Comparison of ENCODE assay signal across 12 mouse cellular contexts in the genomic region with DNA sequence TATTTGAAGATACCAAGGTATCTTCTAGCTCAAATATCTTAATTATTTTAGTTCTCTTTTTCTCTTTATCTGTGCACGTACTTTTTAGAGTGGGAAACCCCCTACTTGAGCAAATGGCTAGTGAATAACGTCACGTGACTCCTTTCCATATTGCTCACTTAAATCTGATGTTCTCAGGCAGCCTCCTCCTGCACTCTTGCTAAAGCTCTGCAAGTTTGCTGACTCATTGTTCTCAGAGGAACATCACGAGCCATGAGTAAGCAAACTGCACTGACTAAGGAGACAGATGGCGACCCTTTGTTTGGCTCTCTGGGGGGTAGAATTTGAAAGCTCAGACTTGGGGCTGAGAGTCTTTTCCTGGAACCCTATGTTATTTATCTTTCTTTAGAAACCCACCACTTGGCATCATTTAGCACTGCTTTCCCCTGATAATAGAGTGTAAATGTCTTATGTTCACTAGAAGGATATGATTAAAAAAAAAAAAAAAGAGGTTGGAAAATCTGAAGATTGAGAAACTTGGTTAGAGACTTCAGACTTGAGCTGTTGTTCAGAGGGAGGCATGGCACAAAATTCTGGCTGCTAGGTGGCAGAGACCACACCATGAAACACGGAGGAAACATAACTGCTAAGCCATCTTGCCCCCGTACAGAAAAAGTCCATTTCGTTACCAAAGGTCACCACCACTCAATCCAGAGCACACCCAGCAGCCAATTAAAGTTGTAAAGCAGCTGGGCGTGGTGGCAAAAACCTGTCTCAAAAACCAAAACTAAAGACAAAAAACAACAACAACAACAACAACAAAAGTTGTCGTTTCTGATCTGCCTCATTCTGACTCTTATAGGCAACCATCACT. TPM values are rescaled to one million over a fixed set of nuclear protein-coding genes. Genes with fewer than 3 reads are reported as not detected.
DNase-seq lines count a peak whose midpoint lies in the region; ATAC-seq and TF ChIP-seq lines count a peak whose summit lies in the region.
"Had no signal": no experiment of that assay in that cellular context is flagged by ENCODE, and none has a peak within 500 bp of the region (broad histone marks: within the 10 kb centered on the region; RNA-seq: fewer than 3 reads in every experiment).

No protein-coding gene starts in this region.

- no peaks in the 10 kb centered on the region for H3K36me3 ChIP-seq in lung, embryonic 14.5 days (ENCODE audit: insufficient read depth)
- no peaks in the 10 kb centered on the region for H3K36me3 ChIP-seq in heart, embryonic 12.5 days
- H3K36me3 ChIP-seq: forebrain, embryonic 10.5 days had no signal

- peaks cover 3% of the 10 kb centered on the region; the same call in 1 of the 2 replicates for H3K9me3 ChIP-seq in lung, embryonic 14.5 days (ENCODE audit: low read depth, low read length)
- H3K9me3 ChIP-seq in heart, embryonic 12.5 days (replicated peaks), result 0 out of 2 replicates have a peak, but pooled peaks cover 5% of the 10 kb centered on the region

- no peaks in the 10 kb centered on the region for H3K27me3 ChIP-seq in lung, embryonic 14.5 days (ENCODE audit: insufficient read depth, low read length)
- H3K27me3 ChIP-seq in heart, embryonic 12.5 days (replicated peaks), result no peaks in the 10 kb centered on the region

- DNase-seq in lung, embryonic 14.5 days, result peak; percentile 13
- DNase-seq in lung, postnatal 36 days, result no peak
- peak; percentile 57 for DNase-seq in MEL-GATA-1-ER (ENCODE audit: extremely low read depth, low read depth)
- peak; percentile 58 for DNase-seq in retina, postnatal 1 day
- no peak for DNase-seq in adrenal gland, postnatal 4 days (ENCODE audit: low spot score in 2 of 2)
- DNase-seq in ovary, adult 18-20 months (ENCODE audit: low spot score), result no peak
- DNase-seq: heart, postnatal 36 days had no signal

- TF ChIP-seq CTCF in lung, embryonic 14.5 days (IDR thresholded peaks at IDR 0.05; ENCODE audit: low read depth), result no peak

- H3K9ac ChIP-seq in lung, embryonic 14.5 days, result no peak overlapping the region
- no peak overlapping the region for H3K9ac ChIP-seq in heart, embryonic 12.5 days
- H3K9ac ChIP-seq: liver, embryonic 14.5 days had no signal

- no peaks in the 10 kb centered on the region for H3K4me1 ChIP-seq in lung, embryonic 14.5 days (ENCODE audit: insufficient read depth)
- no peaks in the 10 kb centered on the region for H3K4me1 ChIP-seq in heart, embryonic 12.5 days (replicated peaks)
- H3K4me1 ChIP-seq: forebrain, embryonic 10.5 days had no signal

- WGBS in lung, embryonic 14.5 days, result 57% methylated on average over 10 of the region's 10 CpGs
- 56% methylated on average over 10 of the region's 10 CpGs for whole genome bisulfite sequencing in heart, embryonic 12.5 days

- H3K27ac ChIP-seq in lung, embryonic 14.5 days (ENCODE audit: low read depth), result no peak overlapping the region
- H3K27ac ChIP-seq in heart, embryonic 12.5 days (ENCODE audit: poor library complexity, severe bottlenecking), result no peak overlapping the region
- H3K27ac ChIP-seq: forebrain, embryonic 10.5 days; liver, embryonic 14.5 days had no signal

- no peak overlapping the region for H3K4me3 ChIP-seq in lung, embryonic 14.5 days (ENCODE audit: low read depth, low read length)
- no peak overlapping the region for H3K4me3 ChIP-seq in heart, embryonic 12.5 days
- H3K4me3 ChIP-seq: forebrain, embryonic 10.5 days had no signal

- no peak overlapping the region for H3K4me2 ChIP-seq in lung, embryonic 14.5 days
- no peak overlapping the region for H3K4me2 ChIP-seq in heart, embryonic 12.5 days

- no peak for ATAC-seq in lung, embryonic 14.5 days (ENCODE audit: insufficient read depth)
- peak; percentile 58 to 65; a peak in 3 of 4 replicates for ATAC-seq in hematopoietic stem cell, adult 5-6 weeks (replicated peaks in 1 of 2; ENCODE audit: insufficient read depth in 1 of 2, low FRiP score in 2 of 2, low TSS enrichment in 1 of 2, low read depth in 1 of 2, poor library complexity in 2 of 2, severe bottlenecking in 2 of 2)
- ATAC-seq in heart, embryonic 12.5 days (ENCODE audit: insufficient number of reproducible peaks, low FRiP score), result no peak

RNA-seq across cellular contexts. Expression of a gene that starts 21.8 kb away (rescaled TPM):
- 193 and 206 TPM in 2 replicates for polyA plus RNA-seq in lung, embryonic 14.5 days (2014; fragmentation: Nextera tagmentation; extraction: Ambion mirVana)
- total RNA-seq in hematopoietic stem cell, adult 5-6 weeks (2017), result 79.0 and 115 TPM in 2 replicates
- total RNA-seq in adrenal gland, postnatal 4 days (2021), result 100 to 1,000 TPM in 1 of 2 experiments, 10 to 100 TPM in 1; 98.2 to 102 TPM
- polyA plus RNA-seq in heart, embryonic 12.5 days (2016; fragmentation: Nextera tagmentation; extraction: Ambion mirVana), result 139 and 141 TPM in 2 replicates

RNA-seq across cellular contexts. Expression of a gene that starts 24.1 kb away (rescaled TPM):
- not detected in 2 replicates for polyA plus RNA-seq in lung, embryonic 14.5 days (2014; fragmentation: Nextera tagmentation; extraction: Ambion mirVana)
- 2.8 and 3.6 TPM in 2 replicates for total RNA-seq in hematopoietic stem cell, adult 5-6 weeks (2017)
- total RNA-seq in adrenal gland, postnatal 4 days (2021), result 1 to 10 TPM; 3.4 to 4.8 TPM
- 0.10 and 0.28 TPM in 2 replicates for polyA plus RNA-seq in heart, embryonic 12.5 days (2016; fragmentation: Nextera tagmentation; extraction: Ambion mirVana)
- polyA plus RNA-seq: forebrain, embryonic 10.5 days; neural tube, embryonic 14.5 days had no signal

Comparison
In these comparisons a context has a peak if more than half of its experiments do, and no peak if none do; other contexts are left out.
1. DNase-seq: peak in lung, embryonic 14.5 days (single experiment), MEL-GATA-1-ER (single experiment) and retina, postnatal 1 day (single experiment); none in lung, postnatal 36 days (single experiment), adrenal gland, postnatal 4 days (0 of 2) and ovary, adult 18-20 months (single experiment).
2. ATAC-seq: peak in hematopoietic stem cell, adult 5-6 weeks (2 of 2); none in lung, embryonic 14.5 days (single experiment) and heart, embryonic 12.5 days (single experiment).